Mouse (Mus musculus): Measurements from ENCODE around the gene Tfr2. TPM values are rescaled to one million over a fixed set of nuclear protein-coding genes. Genes with fewer than 3 reads are reported as not detected.

Gene Tfr2
- total and polyA plus RNA-seq, 3 experiments = 96.2 to 112 TPM; not detected in 1

DNA sequence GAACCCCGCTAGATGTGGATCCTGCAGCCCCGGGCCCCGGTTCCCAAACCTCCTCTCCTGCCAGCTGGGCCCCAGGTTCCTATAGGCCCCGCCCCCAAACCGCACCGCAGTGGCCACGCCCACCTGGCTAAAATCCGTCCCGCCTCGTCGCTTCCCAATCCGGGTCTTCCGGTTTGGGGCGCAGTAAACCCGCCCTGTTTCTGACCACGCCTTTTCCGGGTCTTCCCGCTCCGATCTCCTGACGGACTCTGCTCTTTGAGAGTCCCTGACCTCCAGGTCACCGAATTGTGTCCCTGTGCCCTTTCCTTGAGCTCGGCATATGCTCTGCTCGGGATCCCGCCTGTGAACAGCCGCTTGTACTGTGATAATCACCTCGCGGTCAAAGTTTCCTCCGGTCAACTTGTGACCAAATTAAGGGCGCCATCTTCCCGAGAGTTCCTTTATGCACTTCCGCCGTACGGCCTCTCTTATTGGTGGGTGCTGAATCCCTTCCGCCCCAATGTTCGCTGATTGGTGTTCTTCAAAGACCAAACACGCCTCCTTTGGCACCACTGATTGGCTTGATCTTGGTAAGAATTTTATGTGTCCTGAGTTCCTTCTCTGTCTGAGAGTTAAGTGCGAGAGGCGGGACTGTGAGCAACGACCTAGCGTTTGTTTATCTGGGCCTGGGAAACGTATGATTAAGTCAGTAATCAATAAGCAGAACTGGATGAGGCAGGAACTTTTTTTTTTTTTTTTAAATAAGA is 31.2 kb downstream of the Tfr2 start, which contains the start of gene Mospd3:
Gene Mospd3, minus strand, starts transcription at position 440 of the 746 bp plus-strand sequence.
- Histone ChIP-seq H3K27ac (ENCODE audit: control insufficient read depth, low read depth, low read length) (peak within 1 kb of the TSS; percentile 99), H3K79me2 (ENCODE audit: control insufficient read depth, insufficient read depth, low read length, poor library complexity) (peaks cover 14% of the 10 kb centered on the region), H3K9me3 (replicated peaks; ENCODE audit: insufficient read depth, low read length) (no peaks in the 10 kb centered on the region), H3K27me3 (ENCODE audit: control insufficient read depth in 1 of 2, insufficient read depth in 2 of 2, low read length in 2 of 2) (no peaks in the 10 kb centered on the region), H3K9ac (ENCODE audit: control insufficient read depth, low read depth, low read length, poor library complexity, severe bottlenecking) (peak within 1 kb of the TSS; percentile 98), H3K4me3 (ENCODE audit: control insufficient read depth in 1 of 2, insufficient read depth in 1 of 2, low read depth in 2 of 2, low read length in 2 of 2) (peak within 1 kb of the TSS; percentile 83 to 99), H3K36me3 (ENCODE audit: control insufficient read depth in 1 of 2, insufficient read depth in 2 of 2, low read length in 2 of 2) (peaks cover 0 to 16% of the 10 kb centered on the region in 2 experiments; a peak in 2 of 4 replicates), H3K4me1 (ENCODE audit: control insufficient read depth in 1 of 2, insufficient read depth in 2 of 2, low read length in 2 of 2) (peaks cover 10 to 30% of the 10 kb centered on the region in 2 experiments)
- TF ChIP-seq MAX (IDR thresholded peaks at IDR 0.05; ENCODE audit: low read length) (no peak), HCFC1 (IDR thresholded peaks at IDR 0.05; ENCODE audit: low read depth, low read length) (peak; percentile 93), RCOR1 (IDR thresholded peaks at IDR 0.05; ENCODE audit: low read depth, low read length) (no peak), TCF12 (IDR thresholded peaks at IDR 0.05; ENCODE audit: low read depth, low read length) (peak; percentile 44; the same call in 1 of the 2 replicates), ZMIZ1 (IDR thresholded peaks at IDR 0.05; ENCODE audit: low read depth, low read length) (peak; percentile 85), GATA1 (IDR thresholded peaks at IDR 0.05; ENCODE audit: low read depth, low read length) (peak; percentile 49; the same call in 1 of the 2 replicates), UBTF (IDR thresholded peaks at IDR 0.05; ENCODE audit: borderline replicate concordance, insufficient read depth, low read depth, low read length) (no peak), POLR2AphosphoS2 (IDR thresholded peaks at IDR 0.05; ENCODE audit: low read length) (peak; percentile 60; the same call in 1 of the 2 replicates), MAFK (IDR thresholded peaks at IDR 0.05; ENCODE audit: borderline replicate concordance, low read depth, low read length) (no peak), KAT2A (conservative IDR thresholded peaks at IDR 0.05; ENCODE audit: low read depth, low read length) (peak; percentile 86), NELFE (IDR thresholded peaks at IDR 0.05; ENCODE audit: low read depth, low read length) (peak; percentile 75), CHD2 (IDR thresholded peaks at IDR 0.05; ENCODE audit: low read length) (peak; percentile 90), MYC (IDR thresholded peaks at IDR 0.05; ENCODE audit: low read depth, low read length) (no peak), MAZ (IDR thresholded peaks at IDR 0.05; ENCODE audit: low read depth, low read length) (no peak; the same call in 1 of the 2 replicates), ZC3H11A (IDR thresholded peaks at IDR 0.05; ENCODE audit: low read depth, low read length) (no peak), NRF1 (IDR thresholded peaks at IDR 0.05; ENCODE audit: insufficient read depth, low read depth, low read length, poor library complexity, severe bottlenecking) (no peak), MYB (IDR thresholded peaks at IDR 0.05; ENCODE audit: low read depth, low read length) (no peak), POLR2A (IDR thresholded peaks at IDR 0.05; ENCODE audit: control insufficient read depth in 1 of 2, insufficient read depth in 1 of 2, low read depth in 1 of 2, low read length in 2 of 2, poor library complexity in 1 of 2) (peak; percentile 80 to 87), ETS1 (IDR thresholded peaks at IDR 0.05; ENCODE audit: low read depth, low read length) (peak; percentile 46; the same call in 1 of the 2 replicates), ZNF384 (IDR thresholded peaks at IDR 0.05; ENCODE audit: low read depth, low read length) (peak; percentile 73; the same call in 1 of the 2 replicates), TBP (IDR thresholded peaks at IDR 0.05; ENCODE audit: low read depth, low read length) (peak; percentile 86), SIN3A (IDR thresholded peaks at IDR 0.05; ENCODE audit: low read length) (peak; percentile 76), JUND (IDR thresholded peaks at IDR 0.05; ENCODE audit: low read depth, low read length) (no peak), ELF1 (IDR thresholded peaks at IDR 0.05; ENCODE audit: low read depth, low read length) (peak; percentile 95), MEF2A (IDR thresholded peaks at IDR 0.05; ENCODE audit: extremely low read depth, insufficient replicate concordance, low read depth, low read length, poor library complexity, severe bottlenecking) (no peak)
- peak; percentile 100 for DNase-seq (ENCODE audit: low read depth, low spot score)

Measured in MEL (cell line).